Mouse (Mus musculus): ENCODE measurements at regions not wholly inside any gene's neighbourhood (a gene's known extent, or its start where the extent isn't known, plus 50 kb on each side); places are given as distances from the start of the nearest gene placed in this dataset.

DNA sequence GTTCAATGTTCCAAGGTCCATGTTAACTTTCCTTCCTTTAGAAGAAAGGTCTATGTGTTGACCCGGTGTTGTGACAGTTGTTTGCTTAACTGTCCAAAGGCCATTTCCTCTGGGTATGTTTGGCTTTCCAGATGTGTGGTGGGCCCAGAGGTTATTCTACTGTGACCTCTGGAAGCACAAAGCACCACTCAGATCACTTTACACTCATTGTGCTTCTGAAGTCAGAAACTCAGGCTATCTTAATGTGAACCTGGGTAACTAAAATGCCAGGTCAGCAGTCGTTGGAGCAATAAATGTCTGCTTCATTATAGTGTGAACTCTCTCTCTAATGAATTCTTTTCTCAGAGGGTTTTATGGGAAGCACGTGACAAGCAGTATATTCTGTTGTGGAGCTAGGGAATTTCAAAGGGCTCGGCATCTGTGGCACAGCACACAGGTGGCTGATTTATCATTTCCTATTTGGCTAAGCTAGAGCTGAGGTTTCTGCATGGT is 68.5 kb upstream of the Klf12 start:
- DNase-seq (ENCODE audit: low spot score): no peak

DNA sequence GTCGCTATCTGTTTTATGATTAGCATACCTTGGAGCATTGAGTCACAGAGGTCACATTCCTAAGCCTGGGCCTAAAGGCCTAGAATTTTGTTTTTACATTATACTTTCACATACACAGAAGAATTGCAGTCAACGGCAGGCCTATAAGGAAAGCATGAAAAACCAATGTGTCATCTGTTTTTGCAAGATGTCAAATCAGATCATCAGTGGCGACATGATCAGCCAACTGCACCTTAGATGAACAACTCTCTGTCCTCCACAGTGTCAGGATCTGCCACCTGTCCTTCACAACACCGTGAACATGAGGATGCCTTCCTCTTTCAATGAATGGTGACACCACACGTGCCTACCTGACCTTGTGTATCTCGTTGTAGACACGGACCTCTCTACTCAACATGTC is 66.5 kb upstream of the Klf12 start:
- DNase-seq (ENCODE audit: low spot score): no peak

GRCm38 (mm10) chr14:100350021-100350790 is 65.7 kb upstream of the Klf12 start:
- no peak for DNase-seq (ENCODE audit: low spot score)

DNA sequence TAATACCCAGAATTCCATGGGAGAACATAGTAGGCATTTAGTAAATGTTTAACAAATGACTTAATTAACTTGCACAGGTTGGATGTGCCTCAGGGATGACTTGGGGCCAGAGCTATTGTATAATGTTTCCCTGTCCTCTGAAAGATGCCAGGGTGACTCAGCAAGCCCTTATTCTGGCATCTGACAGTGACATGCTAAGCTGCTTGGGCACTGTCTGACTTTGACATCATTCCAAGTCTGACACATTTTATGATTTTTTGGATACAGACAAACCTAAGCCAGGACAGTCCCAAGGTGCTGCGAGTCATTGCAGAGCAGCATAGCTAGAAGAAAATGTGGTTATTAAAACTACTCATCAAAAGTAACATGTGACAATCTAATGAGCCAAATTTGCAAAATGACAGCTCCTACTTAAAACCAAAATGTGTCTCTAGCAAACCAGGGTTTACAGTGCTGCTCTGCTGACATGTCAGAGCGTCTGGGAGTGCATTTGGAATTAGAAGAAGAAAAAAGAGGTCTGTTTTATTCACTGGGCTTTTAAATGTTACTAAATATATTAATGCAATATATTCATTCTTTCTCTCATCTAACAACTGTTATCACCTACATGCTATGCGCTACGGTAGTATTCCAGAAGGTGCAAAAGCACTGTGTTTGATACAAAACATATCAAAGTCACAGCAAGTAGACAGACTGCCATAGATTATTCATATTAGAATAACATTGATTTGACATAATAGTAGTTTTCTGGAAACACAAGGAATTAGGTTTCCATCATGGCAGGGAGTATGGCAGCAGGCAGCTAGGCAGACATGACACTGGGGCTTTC is 64.1 kb upstream of the Klf12 start:
- DNase-seq (ENCODE audit: low spot score): no peak

GRCm38 (mm10) chr14:100336926-100337325 is 52.4 kb upstream of the Klf12 start:
- no peak for DNase-seq (ENCODE audit: low spot score)

Measured in ovary, postnatal 36 days (tissue).